In genomic region chr7:45127700-45128224, GRCm38 (mm10) we compare ENCODE assay signal across 9 mouse cellular contexts. TPM values are rescaled to one million over a fixed set of nuclear protein-coding genes. Genes with fewer than 3 reads are reported as not detected.
DNase-seq lines count a peak whose midpoint lies in the region; ATAC-seq and TF ChIP-seq lines count a peak whose summit lies in the region.
"Had no signal": no experiment of that assay in that cellular context is flagged by ENCODE, and none has a peak within 500 bp of the region (broad histone marks: within the 10 kb centered on the region; RNA-seq: fewer than 3 reads in every experiment).

No protein-coding gene starts in this region.

- no peak for TF ChIP-seq POLR2A in cortical plate, adult 2 months (IDR thresholded peaks at IDR 0.05; ENCODE audit: extremely low read depth, insufficient read depth, low read length)

- H3K4me1 ChIP-seq in cortical plate, adult 2 months (ENCODE audit: control insufficient read depth, insufficient read depth, low read length) = 0 out of 2 replicates have a peak, but pooled peaks cover 2% of the 10 kb centered on the region
- H3K4me1 ChIP-seq in hindbrain, embryonic 15.5 days (replicated peaks) = peaks cover 48% of the 10 kb centered on the region
- peaks cover 38% of the 10 kb centered on the region for H3K4me1 ChIP-seq in midbrain, embryonic 16.5 days (ENCODE audit: control insufficient read depth, insufficient read depth, low read length)

- no peak for ATAC-seq in hindbrain, embryonic 15.5 days (ENCODE audit: low FRiP score, low read depth)
- ATAC-seq in midbrain, embryonic 16.5 days = no peak

- no peaks in the 10 kb centered on the region for H3K9me3 ChIP-seq in hindbrain, embryonic 15.5 days
- no peaks in the 10 kb centered on the region for H3K9me3 ChIP-seq in midbrain, embryonic 16.5 days (replicated peaks; ENCODE audit: control insufficient read depth, low read length, poor library complexity, severe bottlenecking)

- no peak for DNase-seq in left cerebral cortex, adult 2 months (ENCODE audit: extremely low spot score in 1 of 2, low spot score in 2 of 2)
- DNase-seq in left cerebral cortex, postnatal 25 days (ENCODE audit: low spot score in 2 of 2) = no peak
- DNase-seq in right cerebral cortex, postnatal 10 days (ENCODE audit: low spot score in 2 of 2) = no peak
- DNase-seq in urinary bladder, adult 18-20 months (ENCODE audit: low spot score in 2 of 2) = no peak
- no peak for DNase-seq in Muller cell, postnatal 12 days (ENCODE audit: inconsistent ontology term)
- DNase-seq: lung, postnatal 36 days had no signal

- H3K27me3 ChIP-seq in hindbrain, embryonic 15.5 days = no peaks in the 10 kb centered on the region
- H3K27me3 ChIP-seq in midbrain, embryonic 16.5 days (ENCODE audit: control insufficient read depth, insufficient read depth, low read depth, low read length) = no peaks in the 10 kb centered on the region

- H3K4me3 ChIP-seq in left cerebral cortex, adult 2 months = peak overlapping the region; percentile 85
- peak overlapping the region; percentile 78 for H3K4me3 ChIP-seq in cortical plate, adult 2 months (ENCODE audit: insufficient read depth, low read length)
- peak overlapping the region; percentile 70 for H3K4me3 ChIP-seq in hindbrain, embryonic 15.5 days
- peak overlapping the region; percentile 87 for H3K4me3 ChIP-seq in midbrain, embryonic 16.5 days (ENCODE audit: low read depth, low read length)

- H3K36me3 ChIP-seq in hindbrain, embryonic 15.5 days = peaks cover 30% of the 10 kb centered on the region
- H3K36me3 ChIP-seq in midbrain, embryonic 16.5 days (ENCODE audit: control insufficient read depth, insufficient read depth, low read length) = peaks cover 20% of the 10 kb centered on the region

- intact Hi-C loops in left cerebral cortex, adult 2 months (cut with DNase I) = loop anchor here (2.0 to 10.0 kb wide), 3 partner anchors 27 to 273 kb away; partner anchors contain the start of genes Aldh16a1, Pih1d1 and Pnkp
- intact Hi-C loops in left cerebral cortex, postnatal 25 days (cut with DNase I) = loop anchor here (2.0 kb wide), 1 partner anchor 47 kb away; no protein-coding TSS in a partner anchor

- under 1% methylated on average over 6 of the region's 6 CpGs for WGBS in hindbrain, embryonic 15.5 days
- under 1% methylated on average over 6 of the region's 6 CpGs for WGBS in midbrain, embryonic 16.5 days

- H3K27ac ChIP-seq in left cerebral cortex, adult 2 months = peak overlapping the region; percentile 93
- no peak overlapping the region for H3K27ac ChIP-seq in cortical plate, adult 2 months (ENCODE audit: insufficient read depth, low read length)
- peak overlapping the region; percentile 84 for H3K27ac ChIP-seq in hindbrain, embryonic 15.5 days (replicated peaks)
- H3K27ac ChIP-seq in midbrain, embryonic 16.5 days (ENCODE audit: low read length) = peak overlapping the region; percentile 90

- H3K9ac ChIP-seq in hindbrain, embryonic 15.5 days = peak overlapping the region; percentile 91
- H3K9ac ChIP-seq in midbrain, embryonic 16.5 days (ENCODE audit: low read depth, low read length) = peak overlapping the region; percentile 96

- H3K4me2 ChIP-seq in hindbrain, embryonic 15.5 days = peak overlapping the region; percentile 79
- peak overlapping the region; percentile 71 for H3K4me2 ChIP-seq in midbrain, embryonic 16.5 days (ENCODE audit: low read length)

- no peak for TF ChIP-seq CTCF in left cerebral cortex, adult 2 months (IDR thresholded peaks at IDR 0.05)
- no peak for TF ChIP-seq CTCF in cortical plate, adult 2 months (IDR thresholded peaks at IDR 0.05; ENCODE audit: extremely low read depth, insufficient read depth, low read length)

RNA-seq across cellular contexts. Expression of gene Rpl13a, which starts 0.8 kb away (rescaled TPM):
- total RNA-seq in left cerebral cortex, adult 2 months (2021) = 100 to 1,000 TPM; 695 to 716 TPM
- total RNA-seq in left cerebral cortex, postnatal 25 days (2021) = 100 to 1,000 TPM; 630 to 639 TPM
- 1,470 and 1,570 TPM in 2 replicates for polyA plus RNA-seq in cortical plate, adult 2 months (2012; rRNA removed)
- polyA plus RNA-seq in hindbrain, embryonic 15.5 days (2015; fragmentation: Nextera tagmentation; extraction: Ambion mirVana) = 624 and 661 TPM in 2 replicates
- 602 and 620 TPM in 2 replicates for polyA plus RNA-seq in midbrain, embryonic 16.5 days (2015; fragmentation: Nextera tagmentation; extraction: Ambion mirVana)

RNA-seq across cellular contexts. Expression of gene Rps11, which starts 3.5 kb away (rescaled TPM):
- 100 to 1,000 TPM; 421 to 444 TPM for total RNA-seq in left cerebral cortex, adult 2 months (2021)
- 100 to 1,000 TPM; 410 to 413 TPM for total RNA-seq in left cerebral cortex, postnatal 25 days (2021)
- 361 and 402 TPM in 2 replicates for polyA plus RNA-seq in cortical plate, adult 2 months (2012; rRNA removed)
- polyA plus RNA-seq in hindbrain, embryonic 15.5 days (2015; fragmentation: Nextera tagmentation; extraction: Ambion mirVana) = 762 and 841 TPM in 2 replicates
- 657 and 700 TPM in 2 replicates for polyA plus RNA-seq in midbrain, embryonic 16.5 days (2015; fragmentation: Nextera tagmentation; extraction: Ambion mirVana)

RNA-seq across cellular contexts. Expression of gene Gm45713, which starts 8.3 kb away (rescaled TPM):
- not detected for total RNA-seq in left cerebral cortex, adult 2 months (2021)
- not detected for total RNA-seq in left cerebral cortex, postnatal 25 days (2021)
- 0.08 and 0.32 TPM in 2 replicates for polyA plus RNA-seq in cortical plate, adult 2 months (2012; rRNA removed)
- not detected in 2 replicates for polyA plus RNA-seq in hindbrain, embryonic 15.5 days (2015; fragmentation: Nextera tagmentation; extraction: Ambion mirVana)
- polyA plus RNA-seq in midbrain, embryonic 16.5 days (2015; fragmentation: Nextera tagmentation; extraction: Ambion mirVana) = 0.41 TPM in 1 of 2 replicates, not detected in the other

RNA-seq across cellular contexts. Expression of gene Flt3l, which starts 8.5 kb away (rescaled TPM):
- 1 to 10 TPM; 6.7 to 8.8 TPM for total RNA-seq in left cerebral cortex, adult 2 months (2021)
- total RNA-seq in left cerebral cortex, postnatal 25 days (2021) = 1 to 10 TPM; 3.3 to 5.4 TPM
- polyA plus RNA-seq in cortical plate, adult 2 months (2012; rRNA removed) = 18.4 and 20.8 TPM in 2 replicates
- 2.0 and 2.7 TPM in 2 replicates for polyA plus RNA-seq in hindbrain, embryonic 15.5 days (2015; fragmentation: Nextera tagmentation; extraction: Ambion mirVana)
- polyA plus RNA-seq in midbrain, embryonic 16.5 days (2015; fragmentation: Nextera tagmentation; extraction: Ambion mirVana) = 1.5 and 2.2 TPM in 2 replicates

RNA-seq across cellular contexts. Expression of gene Fcgrt, which starts 24.1 kb away (rescaled TPM):
- total RNA-seq in left cerebral cortex, adult 2 months (2021) = 10 to 100 TPM; 16.7 to 23.4 TPM
- 10 to 100 TPM; 22.7 to 24.1 TPM for total RNA-seq in left cerebral cortex, postnatal 25 days (2021)
- 30.7 and 37.0 TPM in 2 replicates for polyA plus RNA-seq in cortical plate, adult 2 months (2012; rRNA removed)
- polyA plus RNA-seq in hindbrain, embryonic 15.5 days (2015; fragmentation: Nextera tagmentation; extraction: Ambion mirVana) = 33.9 and 36.9 TPM in 2 replicates
- polyA plus RNA-seq in midbrain, embryonic 16.5 days (2015; fragmentation: Nextera tagmentation; extraction: Ambion mirVana) = 22.7 and 27.9 TPM in 2 replicates
